Mouse (Mus musculus): ENCODE measurements around the gene Scarb1. TPM values are rescaled to one million over a fixed set of nuclear protein-coding genes. Genes with fewer than 3 reads are reported as not detected.

Gene Scarb1
- polyA plus RNA-seq, 1 experiment from 2014 or later, result 36.5 TPM

DNA sequence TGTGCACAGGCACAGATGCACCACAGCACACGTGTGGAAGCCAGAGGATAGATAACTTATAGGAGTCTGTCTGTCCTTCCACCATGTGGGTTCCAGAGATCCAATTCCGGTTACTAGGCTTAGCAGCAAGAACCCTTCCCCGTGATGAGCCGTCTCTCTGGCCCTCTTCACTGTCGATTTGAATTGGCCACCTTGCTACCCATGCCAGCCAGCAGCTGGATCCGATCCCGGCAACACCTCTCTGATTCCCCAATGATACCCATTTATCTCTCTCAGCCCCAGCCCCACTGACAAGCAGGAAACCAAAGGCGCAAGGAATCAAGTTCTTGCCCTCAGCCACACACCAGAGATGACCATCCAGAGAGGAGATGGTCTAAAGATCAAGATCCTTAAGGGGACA lies 22.9 kb downstream of the Scarb1 start:
- 87% methylated on average over 8 of the region's 8 CpGs for WGBS
- Histone ChIP-seq H3K27ac (no peak overlapping the region), H3K9ac (no peak overlapping the region), H3K36me3 (replicated peaks; ENCODE audit: control insufficient read depth, insufficient read depth) (no peaks in the 10 kb centered on the region), H3K27me3 (ENCODE audit: control insufficient read depth, insufficient read depth, low read length) (no peaks in the 10 kb centered on the region), H3K4me1 (replicated peaks; ENCODE audit: control insufficient read depth, insufficient read depth, low read length) (0 out of 2 replicates have a peak, but pooled peaks cover 8% of the 10 kb centered on the region), H3K4me2 (replicated peaks) (no peak overlapping the region), H3K9me3 (ENCODE audit: control insufficient read depth, low read length) (no peaks in the 10 kb centered on the region), H3K4me3 (replicated peaks; ENCODE audit: low read length) (no peak overlapping the region)
- DNase-seq (ENCODE audit: low spot score), result no peak
- no peak for ATAC-seq (ENCODE audit: low FRiP score)

- no peak for DNase-seq (ENCODE audit: low spot score)
- no peak for ATAC-seq (ENCODE audit: low FRiP score)
- Histone ChIP-seq H3K36me3 (replicated peaks; ENCODE audit: control insufficient read depth, insufficient read depth) (no peaks in the 10 kb centered on the region), H3K27ac (no peak overlapping the region), H3K9ac (no peak overlapping the region), H3K4me2 (replicated peaks) (no peak overlapping the region), H3K27me3 (ENCODE audit: control insufficient read depth, insufficient read depth, low read length) (no peaks in the 10 kb centered on the region), H3K4me3 (replicated peaks; ENCODE audit: low read length) (no peak overlapping the region), H3K9me3 (ENCODE audit: control insufficient read depth, low read length) (no peaks in the 10 kb centered on the region), H3K4me1 (replicated peaks; ENCODE audit: control insufficient read depth, insufficient read depth, low read length) (0 out of 2 replicates have a peak, but pooled peaks cover 8% of the 10 kb centered on the region)
- WGBS, result 80% methylated on average over 7 of the region's 7 CpGs
Measured at GRCm38 (mm10) chr5:125317296-125317695, 23.6 kb downstream of the Scarb1 start.

- ATAC-seq (ENCODE audit: low FRiP score), result no peak
Measured at GRCm38 (mm10) chr5:125316771-125317170, 24.1 kb downstream of the Scarb1 start.

DNA sequence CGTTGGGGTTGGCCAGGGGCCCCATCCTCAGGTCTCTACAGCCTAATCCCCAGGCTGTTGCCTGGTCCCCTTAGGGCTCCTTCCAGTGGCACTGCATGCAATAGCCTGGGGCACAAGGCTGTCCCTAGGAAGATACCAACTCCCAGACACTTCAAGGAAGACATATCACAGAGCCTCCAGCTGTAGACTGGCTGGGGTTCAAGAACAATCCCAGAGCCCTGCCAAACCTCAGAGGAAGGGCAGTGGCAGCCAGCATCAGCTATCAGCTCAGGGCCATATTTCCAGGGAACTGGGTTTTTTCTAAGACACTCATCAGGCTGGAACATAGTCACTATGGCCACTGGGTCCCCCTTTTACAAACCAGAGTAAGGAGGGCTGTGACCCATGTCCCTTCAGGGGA lies 25.8 kb downstream of the Scarb1 start:
- Histone ChIP-seq H3K36me3 (replicated peaks; ENCODE audit: control insufficient read depth, insufficient read depth) (no peaks in the 10 kb centered on the region), H3K9me3 (ENCODE audit: control insufficient read depth, low read length) (no peaks in the 10 kb centered on the region), H3K9ac (no peak overlapping the region), H3K27me3 (ENCODE audit: control insufficient read depth, insufficient read depth, low read length) (no peaks in the 10 kb centered on the region), H3K4me2 (replicated peaks) (no peak overlapping the region), H3K27ac (no peak overlapping the region), H3K4me1 (replicated peaks; ENCODE audit: control insufficient read depth, insufficient read depth, low read length) (0 out of 2 replicates have a peak, but pooled peaks cover 4% of the 10 kb centered on the region), H3K4me3 (replicated peaks; ENCODE audit: low read length) (no peak overlapping the region)
- ATAC-seq (ENCODE audit: low FRiP score) (no peak), DNase-seq (ENCODE audit: low spot score) (no peak)
- 53% methylated on average over 1 of the region's 1 CpGs for WGBS

More at GRCm38 (mm10) chr5:125316771-125317170, 24.1 kb downstream of the Scarb1 start:
- no peak overlapping the region for H3K27ac ChIP-seq
- H3K4me2 ChIP-seq (replicated peaks), result no peak overlapping the region
- no peak overlapping the region for H3K4me3 ChIP-seq (replicated peaks; ENCODE audit: low read length)
- 80% methylated on average over 2 of the region's 2 CpGs for WGBS
- no peaks in the 10 kb centered on the region for H3K27me3 ChIP-seq (ENCODE audit: control insufficient read depth, insufficient read depth, low read length)
- H3K9ac ChIP-seq, result no peak overlapping the region
- no peaks in the 10 kb centered on the region for H3K9me3 ChIP-seq (ENCODE audit: control insufficient read depth, low read length)
- no peak for DNase-seq (ENCODE audit: low spot score)
- 0 out of 2 replicates have a peak, but pooled peaks cover 6% of the 10 kb centered on the region for H3K4me1 ChIP-seq (replicated peaks; ENCODE audit: control insufficient read depth, insufficient read depth, low read length)
- H3K36me3 ChIP-seq (replicated peaks; ENCODE audit: control insufficient read depth, insufficient read depth), result no peaks in the 10 kb centered on the region

DNA sequence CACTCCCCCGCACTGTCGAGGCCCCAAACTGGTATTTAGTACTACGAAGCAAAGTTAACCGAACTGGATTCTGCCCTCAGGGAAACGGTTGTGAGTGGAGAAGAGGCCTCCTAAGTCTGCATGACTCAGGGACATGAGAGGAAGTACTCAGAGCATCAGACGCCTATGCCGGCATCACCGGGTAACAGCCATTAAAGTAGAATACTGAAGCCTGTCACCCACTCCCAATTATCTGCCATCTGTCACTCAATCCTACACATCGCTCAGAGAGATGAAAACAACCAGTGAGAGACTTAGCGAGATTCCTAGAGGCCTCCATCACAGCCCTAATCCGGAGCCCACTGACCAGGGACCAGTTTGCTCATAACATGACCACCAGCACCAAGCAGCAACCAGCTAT lies 26.9 kb downstream of the Scarb1 start:
- no peak for ATAC-seq (ENCODE audit: low FRiP score)
- DNase-seq (ENCODE audit: low spot score), result no peak
- Histone ChIP-seq H3K4me2 (replicated peaks) (no peak overlapping the region), H3K9ac (no peak overlapping the region), H3K36me3 (replicated peaks; ENCODE audit: control insufficient read depth, insufficient read depth) (no peaks in the 10 kb centered on the region), H3K9me3 (ENCODE audit: control insufficient read depth, low read length) (no peaks in the 10 kb centered on the region), H3K27me3 (ENCODE audit: control insufficient read depth, insufficient read depth, low read length) (no peaks in the 10 kb centered on the region), H3K4me3 (replicated peaks; ENCODE audit: low read length) (no peak overlapping the region), H3K4me1 (replicated peaks; ENCODE audit: control insufficient read depth, insufficient read depth, low read length) (0 out of 2 replicates have a peak, but pooled peaks cover 4% of the 10 kb centered on the region), H3K27ac (no peak overlapping the region)
- WGBS, result 83% methylated on average over 11 of the region's 11 CpGs

DNA sequence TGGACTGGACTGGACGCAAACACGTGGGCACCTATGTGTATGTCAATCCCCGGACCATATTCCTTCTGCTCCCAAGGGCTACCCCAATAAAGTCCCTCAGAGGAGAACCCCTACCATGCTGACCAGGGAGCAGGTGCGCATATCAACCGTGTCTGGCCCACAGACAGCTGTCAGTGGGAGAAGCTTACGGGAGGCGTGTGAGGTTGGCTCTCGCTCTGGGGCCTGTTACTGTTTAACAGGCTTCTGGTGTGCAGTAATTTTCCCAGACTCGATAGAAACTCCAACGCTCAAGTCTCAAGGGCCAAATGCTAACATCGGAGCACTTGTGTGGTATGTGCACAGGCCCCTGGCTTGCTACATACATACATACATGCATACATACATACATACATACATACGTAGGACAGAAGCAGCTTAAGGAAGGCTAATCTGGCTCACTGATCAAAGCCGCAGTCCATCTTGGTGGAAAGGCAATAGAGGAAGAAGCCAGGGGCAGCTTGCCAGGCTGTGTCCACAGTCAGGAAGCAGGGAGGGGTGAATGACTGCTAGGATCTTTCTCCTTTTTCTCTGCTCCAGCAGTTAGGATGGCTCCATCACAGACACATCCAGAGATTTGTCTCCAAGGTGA lies 27.8 kb downstream of the Scarb1 start:
- Histone ChIP-seq H3K36me3 (replicated peaks; ENCODE audit: control insufficient read depth, insufficient read depth) (no peaks in the 10 kb centered on the region), H3K4me2 (replicated peaks) (no peak overlapping the region), H3K4me3 (replicated peaks; ENCODE audit: low read length) (no peak overlapping the region), H3K4me1 (replicated peaks; ENCODE audit: control insufficient read depth, insufficient read depth, low read length) (0 out of 2 replicates have a peak, but pooled peaks cover 4% of the 10 kb centered on the region), H3K27me3 (ENCODE audit: control insufficient read depth, insufficient read depth, low read length) (no peaks in the 10 kb centered on the region), H3K9ac (no peak overlapping the region), H3K9me3 (ENCODE audit: control insufficient read depth, low read length) (no peaks in the 10 kb centered on the region), H3K27ac (no peak overlapping the region)
- DNase-seq (ENCODE audit: low spot score), result no peak
- WGBS, result 79% methylated on average over 13 of the region's 13 CpGs
- ATAC-seq (ENCODE audit: low FRiP score), result no peak

- Histone ChIP-seq H3K4me3 (replicated peaks; ENCODE audit: low read length) (no peak overlapping the region), H3K4me1 (replicated peaks; ENCODE audit: control insufficient read depth, insufficient read depth, low read length) (0 out of 2 replicates have a peak, but pooled peaks cover 4% of the 10 kb centered on the region), H3K4me2 (replicated peaks) (no peak overlapping the region), H3K27ac (no peak overlapping the region), H3K36me3 (replicated peaks; ENCODE audit: control insufficient read depth, insufficient read depth) (no peaks in the 10 kb centered on the region), H3K9me3 (ENCODE audit: control insufficient read depth, low read length) (no peaks in the 10 kb centered on the region), H3K27me3 (ENCODE audit: control insufficient read depth, insufficient read depth, low read length) (no peaks in the 10 kb centered on the region), H3K9ac (no peak overlapping the region)
- no peak for ATAC-seq (ENCODE audit: low FRiP score)
- no peak for DNase-seq (ENCODE audit: low spot score)
- 77% methylated on average over 2 of the region's 2 CpGs for WGBS
Measured at GRCm38 (mm10) chr5:125310986-125311385, 29.9 kb downstream of the Scarb1 start.

DNA sequence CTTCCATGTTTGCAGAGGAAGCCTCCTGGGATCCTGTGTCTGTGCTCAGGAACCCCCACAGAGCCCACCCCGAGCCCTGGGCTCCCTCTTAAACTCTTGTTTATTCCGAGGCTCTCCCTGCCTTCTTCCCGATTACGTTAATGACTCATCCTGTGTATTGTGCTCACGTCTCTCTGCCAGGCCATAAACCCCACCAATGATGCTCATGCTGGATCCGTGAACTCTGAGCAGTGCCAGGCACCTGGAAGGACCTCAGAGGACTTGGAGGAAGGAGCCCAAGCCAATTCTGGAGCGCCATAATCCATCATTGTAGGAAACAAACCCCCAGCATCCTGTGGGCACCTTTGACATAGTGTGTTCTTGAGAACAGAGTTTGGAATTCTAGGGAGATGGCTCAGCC lies 31.7 kb downstream of the Scarb1 start:
- Histone ChIP-seq H3K4me2 (replicated peaks) (no peak overlapping the region), H3K27ac (no peak overlapping the region), H3K4me3 (replicated peaks; ENCODE audit: low read length) (no peak overlapping the region), H3K9me3 (ENCODE audit: control insufficient read depth, low read length) (no peaks in the 10 kb centered on the region), H3K9ac (no peak overlapping the region), H3K36me3 (replicated peaks; ENCODE audit: control insufficient read depth, insufficient read depth) (no peaks in the 10 kb centered on the region), H3K27me3 (ENCODE audit: control insufficient read depth, insufficient read depth, low read length) (no peaks in the 10 kb centered on the region), H3K4me1 (replicated peaks; ENCODE audit: control insufficient read depth, insufficient read depth, low read length) (0 out of 2 replicates have a peak, but pooled peaks cover 4% of the 10 kb centered on the region)
- ATAC-seq (ENCODE audit: low FRiP score), result no peak
- WGBS, result 80% methylated on average over 7 of the region's 7 CpGs
- no peak for DNase-seq (ENCODE audit: low spot score)

DNA sequence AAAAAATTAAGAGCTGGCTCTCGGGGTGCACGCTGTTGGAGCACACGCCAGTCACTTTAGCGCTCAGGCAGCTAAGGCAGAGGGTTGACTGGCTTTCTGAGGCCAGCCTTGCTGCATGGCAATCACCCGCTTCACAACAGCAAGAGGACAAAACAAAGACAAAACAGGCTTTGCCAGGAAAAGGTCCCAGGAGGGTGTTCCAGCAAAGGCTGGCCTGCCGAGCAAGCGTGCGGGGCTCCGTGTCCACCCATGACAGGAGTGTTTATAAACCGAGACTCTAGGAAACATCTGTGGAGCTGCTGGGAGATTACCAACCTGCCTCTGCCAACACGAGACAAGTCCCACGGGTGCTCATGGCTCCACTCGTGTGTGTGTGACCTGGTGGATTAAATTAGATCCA lies 34.1 kb downstream of the Scarb1 start:
- Histone ChIP-seq H3K4me1 (replicated peaks; ENCODE audit: control insufficient read depth, insufficient read depth, low read length) (no peaks in the 10 kb centered on the region), H3K27ac (no peak overlapping the region), H3K9ac (no peak overlapping the region), H3K9me3 (ENCODE audit: control insufficient read depth, low read length) (no peaks in the 10 kb centered on the region), H3K36me3 (replicated peaks; ENCODE audit: control insufficient read depth, insufficient read depth) (no peaks in the 10 kb centered on the region), H3K4me2 (replicated peaks) (no peak overlapping the region), H3K4me3 (replicated peaks; ENCODE audit: low read length) (no peak overlapping the region), H3K27me3 (ENCODE audit: control insufficient read depth, insufficient read depth, low read length) (no peaks in the 10 kb centered on the region)
- WGBS, result 56% methylated on average over 13 of the region's 13 CpGs
- ATAC-seq (ENCODE audit: low FRiP score), result no peak
- no peak for DNase-seq (ENCODE audit: low spot score)

- no peaks in the 10 kb centered on the region for H3K9me3 ChIP-seq (ENCODE audit: control insufficient read depth, low read length)
- H3K27ac ChIP-seq, result no peak overlapping the region
- no peaks in the 10 kb centered on the region for H3K27me3 ChIP-seq (ENCODE audit: control insufficient read depth, insufficient read depth, low read length)
- ATAC-seq (ENCODE audit: low FRiP score), result no peak
- no peak overlapping the region for H3K4me2 ChIP-seq (replicated peaks)
- no peaks in the 10 kb centered on the region for H3K36me3 ChIP-seq (replicated peaks; ENCODE audit: control insufficient read depth, insufficient read depth)
- no peak overlapping the region for H3K9ac ChIP-seq
- 91% methylated on average over 7 of the region's 7 CpGs for WGBS
- no peak overlapping the region for H3K4me3 ChIP-seq (replicated peaks; ENCODE audit: low read length)
- DNase-seq (ENCODE audit: low spot score), result no peak
- H3K4me1 ChIP-seq (replicated peaks; ENCODE audit: control insufficient read depth, insufficient read depth, low read length), result no peaks in the 10 kb centered on the region
Measured at GRCm38 (mm10) chr5:125306372-125306771, 34.5 kb downstream of the Scarb1 start.

Measured in hindbrain, embryonic 14.5 days (tissue).